Mouse (Mus musculus): ENCODE measurements at regions not wholly inside any gene's neighbourhood (a gene's known extent, or its start where the extent isn't known, plus 50 kb on each side); places are given as distances from the start of the nearest gene placed in this dataset.

GRCm38 (mm10) chr3:137227122-137227838, 113.6 kb upstream of the Emcn start:
- TF ChIP-seq CTCF (IDR thresholded peaks at IDR 0.05; ENCODE audit: low read depth), result no peak
- no peak for TF ChIP-seq EP300 (optimal IDR thresholded peaks at IDR 0.05)

Data from stomach, postnatal 0 days (tissue).